Mouse (Mus musculus) MEL (cell line): ENCODE data around the gene Ly9. TPM values are rescaled to one million over a fixed set of nuclear protein-coding genes. Genes with fewer than 3 reads are reported as not detected.

Experiments
- DNase-seq: peaks from one replicate; pipeline ENCODE4 v3.0.0; 2011; ENCODE audit warnings: low read depth, low spot score
- H3K27ac ChIP-seq: 2 replicates; pipeline ENCODE4 v1.5.1; 2012; ENCODE audit warnings: low read depth, mild to moderate bottlenecking, control low read depth, low read length, moderate library complexity; ENCODE audit not compliant: control insufficient read depth
- H3K27me3 ChIP-seq, 2 experiments: fragments of 150-350 bp in 1 of 2; sonication (generic) in 1 of 2; 2 replicates each; pipeline ENCODE4 v1.6.1; 2012; ENCODE audit warnings: low read length in 2 of 2, mild to moderate bottlenecking in 2 of 2, improper control_type of control experiment in 1 of 2, moderate library complexity in 1 of 2; ENCODE audit not compliant: insufficient read depth in 2 of 2, control insufficient read depth in 1 of 2
- H3K36me3 ChIP-seq, 2 experiments: 2 replicates each; pipeline ENCODE4 v1.6.1; 2012 to 2014; ENCODE audit warnings: low read length in 2 of 2, improper control_type of control experiment in 1 of 2, inconsistent platforms in 1 of 2, mild to moderate bottlenecking in 1 of 2; ENCODE audit not compliant: insufficient read depth in 2 of 2, control insufficient read depth in 1 of 2
- H3K4me1 ChIP-seq, 2 experiments: fragments of 150-350 bp in 1 of 2; sonication (generic) in 1 of 2; 2 replicates each; pipeline ENCODE4 v1.6.1; 2012; ENCODE audit warnings: low read length in 2 of 2, improper control_type of control experiment in 1 of 2, mild to moderate bottlenecking in 1 of 2; ENCODE audit not compliant: insufficient read depth in 2 of 2, control insufficient read depth in 1 of 2
- H3K4me3 ChIP-seq, 2 experiments: fragments of 150-350 bp in 1 of 2; sonication (generic) in 1 of 2; 2 replicates each; pipeline ENCODE4 v1.5.1; 2012; ENCODE audit warnings: low read depth in 2 of 2, low read length in 2 of 2, mild to moderate bottlenecking in 2 of 2, moderate library complexity in 2 of 2, control low read depth in 1 of 2, improper control_type of control experiment in 1 of 2; ENCODE audit not compliant: control insufficient read depth in 1 of 2, insufficient read depth in 1 of 2
- H3K79me2 ChIP-seq: 2 replicates; pipeline ENCODE4 v1.6.1; 2012; ENCODE audit warnings: mild to moderate bottlenecking, low read length, moderate library complexity; ENCODE audit not compliant: control insufficient read depth, poor library complexity, insufficient read depth
- H3K9ac ChIP-seq: 2 replicates; pipeline ENCODE4 v1.6.1; 2012; ENCODE audit warnings: low read depth, mild to moderate bottlenecking, control low read depth, low read length, moderate library complexity; ENCODE audit not compliant: control insufficient read depth, poor library complexity, severe bottlenecking
- H3K9me3 ChIP-seq: fragments of 150-350 bp; sonication (generic); replicated peaks from 2 replicates; pipeline ENCODE4 v1.6.1; 2012; ENCODE audit warnings: mild to moderate bottlenecking, low read length, improper control_type of control experiment, moderate library complexity; ENCODE audit not compliant: insufficient read depth
- CHD2 ChIP-seq: IDR thresholded peaks from 2 replicates; pipeline ENCODE4 v1.6.1; 2011; ENCODE audit warnings: low read length, improper control_type of control experiment
- CTCF ChIP-seq, 3 experiments: IDR thresholded peaks in 2 of 3; conservative IDR thresholded peaks in 1 of 3; 2 replicates each; pipeline ENCODE4 v1.5.1; 2011 to 2012; ENCODE audit warnings: low read length in 3 of 3, low read depth in 2 of 3, mild to moderate bottlenecking in 2 of 3, improper control_type of control experiment in 1 of 3, inconsistent platforms in 1 of 3, mixed read lengths in 1 of 3, moderate library complexity in 1 of 3; ENCODE audit not compliant: control insufficient read depth in 1 of 3, insufficient read depth in 1 of 3, poor library complexity in 1 of 3, severe bottlenecking in 1 of 3
- EP300 ChIP-seq, 2 experiments: IDR thresholded peaks; 2 replicates each; pipeline ENCODE4 v1.6.1; 2011; ENCODE audit warnings: improper control_type of control experiment in 2 of 2, low read length in 2 of 2, low read depth in 1 of 2, mild to moderate bottlenecking in 1 of 2
- GABPA ChIP-seq: IDR thresholded peaks from 2 replicates; pipeline ENCODE4 v1.6.1; 2012; ENCODE audit warnings: low read depth, mild to moderate bottlenecking, inconsistent platforms, low read length, improper control_type of control experiment, moderate library complexity
- GATA1 ChIP-seq: IDR thresholded peaks from 2 replicates; pipeline ENCODE4 v1.6.1; 2011; ENCODE audit warnings: low read depth, low read length, improper control_type of control experiment
- JUND ChIP-seq: IDR thresholded peaks from 2 replicates; pipeline ENCODE4 v1.6.1; 2011; ENCODE audit warnings: low read depth, mild to moderate bottlenecking, improper control_type of control experiment, low read length
- KAT2A ChIP-seq: conservative IDR thresholded peaks from 2 replicates; pipeline ENCODE4 v1.6.1; 2012; ENCODE audit warnings: low read depth, low read length, improper control_type of control experiment, inconsistent platforms
- MAX ChIP-seq: IDR thresholded peaks from 2 replicates; pipeline ENCODE4 v1.6.1; 2011; ENCODE audit warnings: low read length, improper control_type of control experiment
- MAZ ChIP-seq: IDR thresholded peaks from 2 replicates; pipeline ENCODE4 v1.6.1; 2012; ENCODE audit warnings: low read depth, mild to moderate bottlenecking, inconsistent platforms, low read length, improper control_type of control experiment
- MEF2A ChIP-seq: IDR thresholded peaks from 2 replicates; pipeline ENCODE4 v1.6.1; 2014; ENCODE audit warnings: low read depth, mild to moderate bottlenecking, inconsistent platforms, low read length, improper control_type of control experiment; ENCODE audit not compliant: poor library complexity, insufficient replicate concordance, severe bottlenecking; ENCODE audit errors: extremely low read depth
- MYB ChIP-seq: IDR thresholded peaks from 2 replicates; pipeline ENCODE4 v1.6.1; 2011; ENCODE audit warnings: mild to moderate bottlenecking, low read depth, low read length, improper control_type of control experiment
- MYC ChIP-seq: IDR thresholded peaks from 2 replicates; pipeline ENCODE4 v1.6.1; 2011; ENCODE audit warnings: low read depth, mild to moderate bottlenecking, low read length, improper control_type of control experiment, moderate library complexity
- NRF1 ChIP-seq: IDR thresholded peaks from 2 replicates; pipeline ENCODE4 v1.6.1; 2014; ENCODE audit warnings: low read depth, mild to moderate bottlenecking, inconsistent platforms, low read length, improper control_type of control experiment, moderate library complexity; ENCODE audit not compliant: poor library complexity, insufficient read depth, severe bottlenecking
- POLR2AphosphoS2 ChIP-seq: IDR thresholded peaks from 2 replicates; pipeline ENCODE4 v1.6.1; 2011; ENCODE audit warnings: low read length, improper control_type of control experiment
- POLR2AphosphoS5 ChIP-seq: IDR thresholded peaks from 2 replicates; pipeline ENCODE4 v1.6.1; 2012; ENCODE audit warnings: low read depth, borderline replicate concordance, mild to moderate bottlenecking, inconsistent platforms, low read length, moderate library complexity, mixed read lengths
- RAD21 ChIP-seq: IDR thresholded peaks from 2 replicates; pipeline ENCODE4 v1.6.1; 2011; ENCODE audit warnings: mild to moderate bottlenecking, low read depth, low read length, improper control_type of control experiment
- SIN3A ChIP-seq: IDR thresholded peaks from 2 replicates; pipeline ENCODE4 v1.6.1; 2012; ENCODE audit warnings: low read length, improper control_type of control experiment, inconsistent platforms
- TAL1 ChIP-seq: IDR thresholded peaks from 2 replicates; pipeline ENCODE4 v1.6.1; 2012; ENCODE audit warnings: mild to moderate bottlenecking, inconsistent platforms, low read length, moderate library complexity, mixed read lengths
- TCF12 ChIP-seq: IDR thresholded peaks from 2 replicates; pipeline ENCODE4 v1.6.1; 2014; ENCODE audit warnings: low read depth, mild to moderate bottlenecking, inconsistent platforms, low read length, improper control_type of control experiment, moderate library complexity
- USF1 ChIP-seq: IDR thresholded peaks from 2 replicates; pipeline ENCODE4 v1.6.1; 2014; ENCODE audit warnings: low read depth, mild to moderate bottlenecking, inconsistent platforms, low read length, improper control_type of control experiment, moderate library complexity
- USF2 ChIP-seq, 2 experiments: IDR thresholded peaks; 2 replicates each; pipeline ENCODE4 v1.6.1; 2011 to 2012; ENCODE audit warnings: improper control_type of control experiment in 2 of 2, low read length in 2 of 2, borderline replicate concordance in 1 of 2, inconsistent platforms in 1 of 2, low read depth in 1 of 2, mild to moderate bottlenecking in 1 of 2; ENCODE audit not compliant: insufficient read depth in 1 of 2
- ZMIZ1 ChIP-seq: IDR thresholded peaks from 2 replicates; pipeline ENCODE4 v1.6.1; 2012; ENCODE audit warnings: low read depth, mild to moderate bottlenecking, inconsistent platforms, low read length, improper control_type of control experiment, moderate library complexity
- polyA plus RNA-seq, 2 experiments: library from polyadenylated mRNA; stranded (reverse) in 1 of 2; unstranded in 1 of 2; fragments of >175 nt in 1 of 2; fragments of >200 nt in 1 of 2; gene quantifications; 2 replicates each; pipeline versions ENCODE4 v1.2.1 to v1.2.4; 2012; ENCODE audit warnings: low replicate concordance in 2 of 2, low read depth in 1 of 2; ENCODE audit not compliant: insufficient read length in 2 of 2, insufficient read depth in 1 of 2, missing spikeins in 1 of 2
- total RNA-seq: library from RNA; depleted of rRNA; stranded (reverse); fragments of 300-350 nt; gene quantifications from 2 replicates; pipeline ENCODE4 v1.2.3, GENCODE M21; 2012

The Ly9 gene
- total and polyA plus RNA-seq, 3 experiments, result 0.25 TPM; not detected in 2

DNA sequence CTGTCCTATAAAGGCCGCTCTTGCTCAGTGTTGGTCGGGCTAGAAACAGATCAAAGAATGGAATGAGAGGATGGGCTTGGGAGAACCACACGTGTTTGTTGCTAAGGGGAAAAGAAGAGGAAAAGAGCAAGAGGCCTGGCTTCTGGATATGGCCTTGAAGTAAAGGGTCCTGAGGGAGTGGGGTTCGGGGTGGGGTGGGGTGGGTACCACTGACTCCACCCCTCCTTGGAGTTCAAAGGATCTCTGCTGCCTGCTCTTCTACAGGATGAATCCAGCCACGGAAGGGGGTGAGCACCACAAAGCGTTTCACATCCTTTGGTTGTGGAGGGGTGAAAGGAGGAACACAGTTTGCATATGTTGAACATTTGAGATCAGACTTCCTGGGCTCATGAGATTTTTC lies 48.8 kb downstream of the Ly9 start:
- Histone ChIP-seq H3K9ac (no peak overlapping the region), H3K27me3 (no peaks in the 10 kb centered on the region), H3K9me3 (no peaks in the 10 kb centered on the region), H3K79me2 (no peaks in the 10 kb centered on the region), H3K27ac (no peak overlapping the region), H3K4me1 (no peaks in the 10 kb centered on the region), H3K36me3 (no peaks in the 10 kb centered on the region), H3K4me3 (no peak overlapping the region)
- TF ChIP-seq TCF12 (no peak), SIN3A (no peak), CHD2 (no peak), GATA1 (no peak), POLR2AphosphoS5 (no peak), MAZ (no peak), EP300 (IDR thresholded peaks at IDR 0.05; ENCODE audit: low read depth in 1 of 2, low read length in 2 of 2) (no peak), USF1 (no peak), GABPA (no peak), TAL1 (no peak), ZMIZ1 (no peak), KAT2A (no peak), JUND (no peak), CTCF (IDR thresholded peaks at IDR 0.05 in 2 of 3, conservative IDR thresholded peaks at IDR 0.05 in 1 of 3; ENCODE audit: control insufficient read depth in 1 of 3, insufficient read depth in 1 of 3, low read depth in 2 of 3, low read length in 3 of 3, poor library complexity in 1 of 3, severe bottlenecking in 1 of 3) (no peak), RAD21 (no peak), USF2 (IDR thresholded peaks at IDR 0.05; ENCODE audit: borderline replicate concordance in 1 of 2, insufficient read depth in 1 of 2, low read depth in 1 of 2, low read length in 2 of 2) (no peak), POLR2AphosphoS2 (no peak), MAX (no peak), MYC (no peak)
- no peak for DNase-seq

DNA sequence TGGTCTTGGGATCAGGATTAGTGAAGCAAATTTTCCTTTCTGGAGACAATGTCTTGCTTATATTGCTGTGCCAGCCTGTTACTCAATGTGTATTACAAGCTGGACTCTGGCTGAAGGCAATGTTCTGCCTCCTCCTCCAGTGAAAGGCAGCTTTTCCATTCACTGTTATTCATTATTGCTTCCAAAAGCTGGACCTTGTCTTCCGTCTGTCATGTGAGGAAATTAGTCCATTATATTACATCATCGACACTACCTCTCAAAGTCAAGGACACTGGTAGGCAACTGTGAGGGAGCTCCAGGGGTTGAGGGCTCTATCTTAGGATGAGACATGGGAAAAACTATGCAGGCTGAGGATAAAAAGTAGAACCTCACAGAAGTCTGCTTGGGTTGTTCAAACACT lies 50.8 kb downstream of the Ly9 start:
- H3K36me3 ChIP-seq, result no peaks in the 10 kb centered on the region
- H3K9ac ChIP-seq, result no peak overlapping the region
- no peak for DNase-seq
- no peaks in the 10 kb centered on the region for H3K9me3 ChIP-seq
- H3K79me2 ChIP-seq, result no peaks in the 10 kb centered on the region
- H3K27ac ChIP-seq, result no peak overlapping the region
- H3K4me1 ChIP-seq, result peaks cover 0 to 4% of the 10 kb centered on the region in 2 experiments; a peak in 2 of 4 replicates
- no peaks in the 10 kb centered on the region for H3K27me3 ChIP-seq
- TF ChIP-seq POLR2AphosphoS5, result no peak
- no peak for TF ChIP-seq TAL1
- no peak for TF ChIP-seq NRF1
- TF ChIP-seq GATA1, result no peak
- TF ChIP-seq CTCF (IDR thresholded peaks at IDR 0.05 in 2 of 3, conservative IDR thresholded peaks at IDR 0.05 in 1 of 3; ENCODE audit: control insufficient read depth in 1 of 3, insufficient read depth in 1 of 3, low read depth in 2 of 3, low read length in 3 of 3, poor library complexity in 1 of 3, severe bottlenecking in 1 of 3), result no peak
- TF ChIP-seq MYB, result no peak
- no peak for TF ChIP-seq GABPA
- TF ChIP-seq CHD2, result no peak
- TF ChIP-seq MEF2A, result no peak
- TF ChIP-seq ZMIZ1, result no peak
- TF ChIP-seq, all 39 proteins: peak for 0
- H3K4me3 ChIP-seq, result no peak overlapping the region
